Mouse (Mus musculus) limb, embryonic 13.5 days (tissue): ENCODE data around the gene Anxa5. TPM values are rescaled to one million over a fixed set of nuclear protein-coding genes. Genes with fewer than 3 reads are reported as not detected.

Source experiments
- ATAC-seq: fragments of 200-750 bp; cut with Nextera tagmentation; 2 replicates; pipeline ENCODE4 v1.8.0; 2017; ENCODE audit warnings: low read depth, moderate number of reproducible peaks, moderate TSS enrichment; ENCODE audit not compliant: low FRiP score
- H3K27ac ChIP-seq: fragments of 300-500 bp; sonication (generic); 2 replicates; pipeline ENCODE4 v1.5.1; 2015; ENCODE audit warnings: inconsistent platforms, mild to moderate bottlenecking, moderate library complexity
- H3K27me3 ChIP-seq: fragments of 300-500 bp; sonication (generic); 2 replicates; pipeline ENCODE4 v1.6.1; 2015; ENCODE audit warnings: mild to moderate bottlenecking, inconsistent platforms
- H3K36me3 ChIP-seq: fragments of 300-500 bp; sonication (generic); 2 replicates; pipeline ENCODE4 v1.6.1; 2015; ENCODE audit warnings: inconsistent platforms, mild to moderate bottlenecking, moderate library complexity
- H3K4me1 ChIP-seq: fragments of 300-500 bp; sonication (generic); 2 replicates; pipeline ENCODE4 v1.6.1; 2015; ENCODE audit warnings: inconsistent platforms
- H3K4me2 ChIP-seq: fragments of 300-500 bp; sonication (generic); replicated peaks from 2 replicates; pipeline ENCODE4 v1.6.1; 2015; ENCODE audit warnings: inconsistent platforms, mild to moderate bottlenecking, moderate library complexity
- H3K4me3 ChIP-seq: fragments of 300-500 bp; sonication (generic); 2 replicates; pipeline ENCODE4 v1.5.1; 2015; ENCODE audit warnings: moderate library complexity, mild to moderate bottlenecking, inconsistent platforms
- H3K9ac ChIP-seq: fragments of 300-500 bp; sonication (generic); 2 replicates; pipeline ENCODE4 v1.6.1; 2015; ENCODE audit warnings: mild to moderate bottlenecking, inconsistent platforms
- H3K9me3 ChIP-seq: fragments of 300-500 bp; sonication (generic); 2 replicates; pipeline ENCODE4 v1.6.1; 2016; ENCODE audit warnings: inconsistent platforms
- WGBS: fragments of 180-500 bp; shearing (Covaris S2); methylation state at CpG from one replicate; pipeline ENCODE4 v1.1.7; 2015; 5-methylcytosine and 5-hydroxymethylcytosine counted together
- polyA plus RNA-seq: library from polyadenylated mRNA; unstranded; fragments of >200 nt; fragmentation: Nextera tagmentation; extraction: Ambion mirVana; gene quantifications from 2 replicates; pipeline ENCODE4 v1.2.1, GENCODE M21; 2015

The Anxa5 gene
- polyA plus RNA-seq: 334 and 341 TPM in 2 replicates

- Histone ChIP-seq H3K27me3 (no peaks in the 10 kb centered on the region), H3K9ac (peak within 1 kb of the TSS; percentile 85), H3K4me2 (peak within 1 kb of the TSS; percentile 82), H3K27ac (peak within 1 kb of the TSS; percentile 87), H3K9me3 (no peaks in the 10 kb centered on the region), H3K36me3 (no peaks in the 10 kb centered on the region), H3K4me1 (peaks cover 32% of the 10 kb centered on the region), H3K4me3 (peak within 1 kb of the TSS; percentile 76)
- WGBS: under 1% methylated on average over 32 of the region's 32 CpGs
- ATAC-seq: peak; percentile 98
These were observed at the start of gene Anxa5, which contains the start of gene 1810062G17Rik for GRCm38 (mm10) chr3:36475532-36476087. TSS of gene Anxa5 (minus strand) at chr3:36475894. TSS of gene 1810062G17Rik (plus strand) at chr3:36475937.

- no peak overlapping the region for H3K4me3 ChIP-seq
- no peak overlapping the region for H3K9ac ChIP-seq
- H3K4me2 ChIP-seq: no peak overlapping the region
- peaks cover 43% of the 10 kb centered on the region for H3K27me3 ChIP-seq
- H3K27ac ChIP-seq: no peak overlapping the region
- ATAC-seq: no peak
- no peaks in the 10 kb centered on the region for H3K36me3 ChIP-seq
- H3K9me3 ChIP-seq: no peaks in the 10 kb centered on the region
- 71% methylated on average over 3 of the region's 3 CpGs for WGBS
- H3K4me1 ChIP-seq: peaks cover 10% of the 10 kb centered on the region; the same call in 1 of the 2 replicates
These were observed 48.8 kb upstream of the Anxa5 start for GRCm38 (mm10) chr3:36524466-36524865.

- Histone ChIP-seq H3K9ac (no peak overlapping the region), H3K27ac (no peak overlapping the region), H3K36me3 (no peaks in the 10 kb centered on the region), H3K4me3 (no peak overlapping the region), H3K4me2 (no peak overlapping the region), H3K9me3 (no peaks in the 10 kb centered on the region), H3K27me3 (peaks cover 56% of the 10 kb centered on the region), H3K4me1 (peaks cover 10% of the 10 kb centered on the region; the same call in 1 of the 2 replicates)
- no peak for ATAC-seq
- WGBS: 10% methylated on average over 4 of the region's 4 CpGs
These were observed 46.4 kb upstream of the Anxa5 start for GRCm38 (mm10) chr3:36522137-36522536.

GRCm38 (mm10) chr3:36521073-36522060, 45.7 kb upstream of the Anxa5 start, which contains the start of gene Gm11549:
TSS of gene Gm11549 (minus strand) at chr3:36521813.
- H3K27me3 ChIP-seq: peaks cover 58% of the 10 kb centered on the region
- H3K4me1 ChIP-seq: peaks cover 10% of the 10 kb centered on the region; the same call in 1 of the 2 replicates
- no peak within 1 kb of the TSS for H3K27ac ChIP-seq
- peak within 1 kb of the TSS; percentile 52 for H3K4me3 ChIP-seq
- peak within 1 kb of the TSS; percentile 90 for H3K4me2 ChIP-seq
- H3K36me3 ChIP-seq: no peaks in the 10 kb centered on the region
- H3K9ac ChIP-seq: peak within 1 kb of the TSS; percentile 65
- WGBS: under 1% methylated on average over 51 of the region's 51 CpGs
- no peaks in the 10 kb centered on the region for H3K9me3 ChIP-seq
- no peak for ATAC-seq

GRCm38 (mm10) chr3:36516196-36516595, 40.5 kb upstream of the Anxa5 start:
- peaks cover 6% of the 10 kb centered on the region; the same call in 1 of the 2 replicates for H3K4me1 ChIP-seq
- H3K4me3 ChIP-seq: no peak overlapping the region
- H3K9me3 ChIP-seq: no peaks in the 10 kb centered on the region
- no peak overlapping the region for H3K9ac ChIP-seq
- H3K27me3 ChIP-seq: peaks cover 29% of the 10 kb centered on the region
- 87% methylated on average over 9 of the region's 9 CpGs for WGBS
- H3K4me2 ChIP-seq: no peak overlapping the region
- H3K36me3 ChIP-seq: no peaks in the 10 kb centered on the region
- H3K27ac ChIP-seq: no peak overlapping the region
- ATAC-seq: no peak

- Histone ChIP-seq H3K4me2 (no peak overlapping the region), H3K4me3 (no peak overlapping the region), H3K27me3 (0 out of 2 replicates have a peak, but pooled peaks cover under 1% of the 10 kb centered on the region), H3K4me1 (no peaks in the 10 kb centered on the region), H3K9ac (no peak overlapping the region), H3K27ac (no peak overlapping the region), H3K9me3 (no peaks in the 10 kb centered on the region), H3K36me3 (no peaks in the 10 kb centered on the region)
- ATAC-seq: no peak
- WGBS: 88% methylated on average over 6 of the region's 6 CpGs
These were observed 35.8 kb upstream of the Anxa5 start for GRCm38 (mm10) chr3:36511491-36511890.

GRCm38 (mm10) chr3:36505809-36506735, 30.4 kb upstream of the Anxa5 start:
- ATAC-seq: no peak
- Histone ChIP-seq H3K4me2 (no peak overlapping the region), H3K36me3 (no peaks in the 10 kb centered on the region)

GRCm38 (mm10) chr3:36505306-36505705, 29.6 kb upstream of the Anxa5 start:
- Histone ChIP-seq H3K36me3 (no peaks in the 10 kb centered on the region), H3K9ac (no peak overlapping the region), H3K9me3 (no peaks in the 10 kb centered on the region), H3K4me2 (no peak overlapping the region), H3K4me3 (no peak overlapping the region), H3K27me3 (no peaks in the 10 kb centered on the region), H3K27ac (no peak overlapping the region), H3K4me1 (no peaks in the 10 kb centered on the region)
- WGBS: 83% methylated on average over 8 of the region's 8 CpGs
- ATAC-seq: no peak

More at GRCm38 (mm10) chr3:36505809-36506735, 30.4 kb upstream of the Anxa5 start:
- Histone ChIP-seq H3K4me3 (no peak overlapping the region), H3K9me3 (no peaks in the 10 kb centered on the region), H3K27me3 (no peaks in the 10 kb centered on the region), H3K9ac (no peak overlapping the region), H3K4me1 (no peaks in the 10 kb centered on the region), H3K27ac (no peak overlapping the region)
- 72% methylated on average over 10 of the region's 10 CpGs for WGBS

- no peak for ATAC-seq
- H3K4me2 ChIP-seq: no peak overlapping the region
- 0 out of 2 replicates have a peak, but pooled peaks cover 2% of the 10 kb centered on the region for H3K4me1 ChIP-seq
- no peak overlapping the region for H3K9ac ChIP-seq
- H3K4me3 ChIP-seq: no peak overlapping the region
- no peak overlapping the region for H3K27ac ChIP-seq
- no peaks in the 10 kb centered on the region for H3K27me3 ChIP-seq
- H3K36me3 ChIP-seq: no peaks in the 10 kb centered on the region
- 80% methylated on average over 7 of the region's 7 CpGs for WGBS
- no peaks in the 10 kb centered on the region for H3K9me3 ChIP-seq
These were observed 25.9 kb upstream of the Anxa5 start for GRCm38 (mm10) chr3:36501546-36501945.

GRCm38 (mm10) chr3:36500976-36501375, 25.3 kb upstream of the Anxa5 start:
- H3K4me2 ChIP-seq: no peak overlapping the region
- 82% methylated on average over 8 of the region's 8 CpGs for WGBS
- H3K27ac ChIP-seq: no peak overlapping the region
- no peak overlapping the region for H3K4me3 ChIP-seq
- H3K9me3 ChIP-seq: no peaks in the 10 kb centered on the region
- no peak for ATAC-seq
- no peaks in the 10 kb centered on the region for H3K27me3 ChIP-seq
- H3K9ac ChIP-seq: no peak overlapping the region
- H3K4me1 ChIP-seq: 0 out of 2 replicates have a peak, but pooled peaks cover 5% of the 10 kb centered on the region
- no peaks in the 10 kb centered on the region for H3K36me3 ChIP-seq

GRCm38 (mm10) chr3:36499418-36499817, 23.7 kb upstream of the Anxa5 start:
- no peak for ATAC-seq
- Histone ChIP-seq H3K36me3 (no peaks in the 10 kb centered on the region), H3K4me1 (0 out of 2 replicates have a peak, but pooled peaks cover 5% of the 10 kb centered on the region), H3K27me3 (no peaks in the 10 kb centered on the region), H3K9me3 (no peaks in the 10 kb centered on the region), H3K9ac (no peak overlapping the region), H3K27ac (no peak overlapping the region), H3K4me3 (no peak overlapping the region), H3K4me2 (no peak overlapping the region)
- 89% methylated on average over 7 of the region's 7 CpGs for WGBS
